Mouse (Mus musculus): ENCODE results near the gene Eloa.

DNA sequence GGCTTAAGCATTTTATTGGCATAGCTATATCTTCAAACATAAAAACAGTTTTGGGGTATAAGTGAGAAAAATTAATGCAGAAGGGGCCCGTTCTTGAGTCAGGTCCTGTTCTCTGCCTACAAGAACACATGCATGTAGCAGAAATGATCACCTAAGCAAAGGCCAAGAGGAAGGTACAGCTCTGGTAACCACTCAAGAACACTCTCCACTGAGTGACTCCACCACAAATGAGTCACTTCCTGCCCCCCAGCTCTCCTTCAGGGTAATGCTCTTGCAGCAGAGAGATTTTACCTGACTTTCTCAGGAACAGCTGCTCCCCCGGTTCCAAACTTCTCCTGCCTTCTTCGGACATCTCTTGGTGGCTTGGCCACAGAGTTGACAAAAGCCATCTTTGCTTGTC lies 14.7 kb downstream of the Eloa start:
- TF ChIP-seq POLR2A (IDR thresholded peaks at IDR 0.05; ENCODE audit: low read depth, low read length) (no peak), CTCF (IDR thresholded peaks at IDR 0.05; ENCODE audit: extremely low read depth, insufficient read length, insufficient replicate concordance, low read depth, low read length) (no peak)
